Mouse (Mus musculus) G1E (cell line): ENCODE results near the gene Prdx2. TPM values are rescaled to one million over a fixed set of nuclear protein-coding genes. Genes with fewer than 3 reads are reported as not detected.
A peak's percentile ranks its signal among the peaks of the same experiment; 100 is the strongest.

Source experiments
- ATAC-seq: 2 replicates; pipeline ENCODE4 v1.8.0; 2016; ENCODE audit warnings: mild to moderate bottlenecking; ENCODE audit not compliant: insufficient number of reproducible peaks, poor library complexity, low FRiP score, severe bottlenecking; ENCODE audit errors: extremely low read depth
- DNase-seq: peaks from one replicate; pipeline ENCODE4 v3.0.0; 2012; ENCODE audit warnings: low spot score
- H3K27me3 ChIP-seq: 2 replicates; pipeline ENCODE4 v1.6.1; 2012; ENCODE audit warnings: mild to moderate bottlenecking, low read length, inconsistent platforms; ENCODE audit not compliant: insufficient read depth
- H3K36me3 ChIP-seq: replicated peaks from 2 replicates; pipeline ENCODE3; 2012; ENCODE audit warnings: mild to moderate bottlenecking, inconsistent platforms
- H3K4me1 ChIP-seq: 2 replicates; pipeline ENCODE4 v1.6.1; 2012; ENCODE audit warnings: low read depth, low read length, inconsistent platforms, mixed read lengths; ENCODE audit not compliant: insufficient read depth
- H3K4me3 ChIP-seq: 2 replicates; pipeline ENCODE4 v1.5.1; 2012; ENCODE audit warnings: low read depth, mild to moderate bottlenecking, inconsistent platforms, low read length, moderate library complexity, mixed read lengths
- H3K9me3 ChIP-seq: replicated peaks from 2 replicates; pipeline ENCODE4 v1.6.1; 2012; ENCODE audit warnings: inconsistent platforms
- CTCF ChIP-seq: IDR thresholded peaks from 2 replicates; pipeline ENCODE4 v1.5.1; 2012; ENCODE audit warnings: low read depth, low read length, inconsistent platforms, mixed read lengths
- GATA1 ChIP-seq: IDR thresholded peaks from 2 replicates; pipeline ENCODE4 v1.6.1; 2012; ENCODE audit warnings: borderline replicate concordance, low read length, inconsistent platforms, mixed read lengths
- GATA2 ChIP-seq: IDR thresholded peaks from 2 replicates; pipeline ENCODE4 v1.6.1; 2012; ENCODE audit warnings: low read depth, low read length, inconsistent platforms, borderline replicate concordance
- POLR2AphosphoS5 ChIP-seq: IDR thresholded peaks from 2 replicates; pipeline ENCODE4 v1.6.1; 2012; ENCODE audit warnings: low read depth, low read length, inconsistent platforms; ENCODE audit not compliant: insufficient replicate concordance
- TAL1 ChIP-seq: conservative IDR thresholded peaks from 2 replicates; pipeline ENCODE4 v1.6.1; 2012; ENCODE audit warnings: low read depth, low read length, inconsistent platforms, mixed read lengths
- polyA plus RNA-seq: library from polyadenylated mRNA; stranded (reverse); fragments of >175 nt; gene quantifications from 2 replicates; pipeline ENCODE4 v1.2.3, GENCODE M21; 2012
- total RNA-seq, 2 experiments: library from RNA; stranded (forward) in 1 of 2; stranded (reverse) in 1 of 2; fragments of 200-1000 nt in 1 of 2; fragments of >200 nt in 1 of 2; fragmentation: Nextera tagmentation in 1 of 2; gene quantifications; 2 replicates each; pipeline ENCODE4 v1.2.3; 2014 to 2017

Gene Prdx2
- total RNA-seq (2014; fragmentation: Nextera tagmentation): 134 and 185 TPM in 2 replicates
- 299 and 388 TPM in 2 replicates for total RNA-seq (2017)
- 19.6 and 86.4 TPM in 2 replicates for polyA plus RNA-seq

DNA sequence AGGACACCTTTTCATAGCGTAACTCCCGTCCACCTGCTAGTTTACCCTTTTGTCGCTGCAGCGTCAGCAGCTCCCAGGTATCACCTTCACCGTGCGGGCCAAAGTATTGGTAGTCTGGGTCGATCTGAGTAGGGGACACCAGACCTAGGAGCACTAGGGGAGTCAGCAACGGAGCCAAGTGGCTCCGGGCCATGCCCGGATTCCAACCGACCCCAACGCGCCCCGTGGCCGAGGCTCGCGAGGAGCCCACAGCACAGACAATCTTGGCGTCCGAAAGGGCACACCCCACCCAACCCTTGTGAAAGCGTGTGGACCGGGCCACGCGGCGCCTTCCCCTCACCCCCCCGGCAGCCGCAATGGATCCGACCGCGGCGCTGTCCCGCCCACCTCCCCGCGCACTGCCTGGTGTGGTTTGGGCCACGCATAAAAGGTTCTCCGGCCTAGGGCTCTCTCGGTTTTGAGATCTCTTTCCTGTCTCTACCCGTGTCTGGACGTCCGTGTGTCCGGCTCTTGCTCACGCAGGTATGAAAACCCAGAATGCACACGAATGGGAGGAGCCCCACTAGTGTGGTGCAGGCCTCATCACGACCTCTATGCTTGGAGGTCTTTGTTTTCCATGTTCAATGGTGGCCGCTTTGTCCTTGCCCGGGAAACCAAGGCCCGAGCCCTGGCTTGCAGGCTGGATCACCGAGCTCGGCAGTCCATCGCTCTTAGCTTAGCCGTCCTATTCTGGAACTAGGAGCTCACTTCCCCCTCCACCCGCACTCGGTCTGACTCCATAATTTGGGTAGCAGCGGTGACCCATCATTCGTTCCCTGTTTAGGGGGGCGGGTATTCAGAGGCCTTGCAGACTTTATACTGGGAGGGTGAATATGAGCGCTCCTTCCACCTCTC lies at the start of gene Prdx2, which contains the start of the genes Gm49661 and Rnaseh2a:
Gene Prdx2 (plus strand): TSS at position 347 of the 894 bp plus-strand sequence.
Gene Gm49661 (minus strand): TSS at position 193 of the 894 bp plus-strand sequence.
Gene Rnaseh2a (minus strand): TSS at position 527 of the 894 bp plus-strand sequence.
- peaks cover 54% of the 10 kb centered on the region for H3K36me3 ChIP-seq
- no peaks in the 10 kb centered on the region for H3K27me3 ChIP-seq
- H3K9me3 ChIP-seq: no peaks in the 10 kb centered on the region
- DNase-seq (no peak), ATAC-seq (no peak)
- TF ChIP-seq GATA1: no peak
- TF ChIP-seq GATA2: no peak
- TF ChIP-seq TAL1: no peak
- TF ChIP-seq CTCF: no peak
- TF ChIP-seq POLR2AphosphoS5: no peak
- H3K4me1 ChIP-seq: peaks cover 86% of the 10 kb centered on the region
- peak within 1 kb of the TSS; percentile 78 for H3K4me3 ChIP-seq

DNA sequence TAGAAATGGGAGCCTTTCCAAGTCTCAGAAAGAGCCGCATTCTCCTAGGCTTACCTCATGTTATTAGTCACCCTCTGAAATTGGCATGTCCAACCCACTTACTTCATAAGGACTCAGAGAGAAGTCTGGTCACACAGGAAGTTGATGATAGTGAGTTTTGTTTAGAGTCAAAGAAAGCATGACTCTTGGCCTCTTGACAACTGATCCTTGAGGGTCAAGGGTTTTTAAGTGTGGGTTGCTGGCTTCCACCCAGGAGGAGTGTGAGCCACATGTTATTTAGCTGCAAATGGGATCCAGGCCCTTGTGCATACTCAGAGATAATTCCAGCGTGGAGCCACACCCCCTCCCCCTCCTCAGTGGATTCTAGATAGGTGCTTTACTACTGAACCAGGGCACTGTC lies 47.8 kb upstream of the Prdx2 start:
- no peaks in the 10 kb centered on the region for H3K9me3 ChIP-seq
- H3K4me1 ChIP-seq: peaks cover 33% of the 10 kb centered on the region
- H3K4me3 ChIP-seq: no peak overlapping the region
- TF ChIP-seq POLR2AphosphoS5 (no peak), GATA1 (no peak), TAL1 (no peak), GATA2 (no peak), CTCF (no peak)
- no peaks in the 10 kb centered on the region for H3K27me3 ChIP-seq
- ATAC-seq (no peak), DNase-seq (no peak)
- peaks cover 70% of the 10 kb centered on the region for H3K36me3 ChIP-seq

DNA sequence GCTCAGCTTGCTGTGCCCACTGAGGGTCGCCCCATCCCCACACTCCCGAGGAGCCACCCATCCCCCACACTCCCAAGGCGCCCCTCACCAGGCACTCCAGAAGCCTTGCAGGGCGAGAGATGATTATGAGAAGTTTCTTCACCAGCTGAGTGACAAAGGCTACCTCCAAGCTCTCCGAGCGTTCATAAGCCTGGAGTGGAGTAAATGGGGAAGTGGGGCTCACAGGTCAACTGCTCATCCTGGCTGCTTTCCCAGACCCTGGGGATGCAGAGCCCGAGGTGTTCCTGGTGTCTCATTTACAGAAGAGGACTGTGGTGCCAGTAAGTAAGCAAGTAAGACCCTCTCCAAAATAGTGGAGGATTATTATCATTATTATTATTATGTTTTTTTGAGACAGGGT lies 43.8 kb upstream of the Prdx2 start:
- ATAC-seq: no peak
- peaks cover 40% of the 10 kb centered on the region for H3K4me1 ChIP-seq
- no peak for TF ChIP-seq GATA2
- no peak for TF ChIP-seq GATA1
- TF ChIP-seq TAL1: no peak
- TF ChIP-seq POLR2AphosphoS5: no peak
- no peak for TF ChIP-seq CTCF
- H3K36me3 ChIP-seq: peaks cover 30% of the 10 kb centered on the region
- H3K4me3 ChIP-seq: no peak overlapping the region
- no peak for DNase-seq
- no peaks in the 10 kb centered on the region for H3K9me3 ChIP-seq
- peaks cover 28% of the 10 kb centered on the region for H3K27me3 ChIP-seq

DNA sequence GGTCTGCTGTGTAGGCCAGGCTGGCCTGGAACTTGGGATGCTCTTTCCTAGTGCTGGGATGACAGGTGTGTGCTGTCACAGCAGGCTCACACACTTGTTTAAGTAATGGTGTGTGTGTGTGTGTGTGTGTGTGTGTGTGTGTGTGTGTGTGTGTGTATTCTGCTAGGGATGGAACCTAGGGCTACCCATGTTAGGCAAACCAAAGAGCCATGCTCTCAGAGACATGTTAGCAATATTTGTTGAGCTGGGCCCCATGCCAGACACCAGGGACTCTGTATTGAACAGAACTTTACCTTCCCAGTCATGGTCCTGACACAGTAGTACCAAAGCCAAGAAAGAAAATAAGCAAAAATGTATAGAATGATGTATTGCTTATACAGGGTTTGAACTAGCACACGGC lies 41.9 kb upstream of the Prdx2 start:
- peaks cover 35% of the 10 kb centered on the region for H3K27me3 ChIP-seq
- TF ChIP-seq GATA2 (no peak), TAL1 (no peak), CTCF (no peak), POLR2AphosphoS5 (no peak), GATA1 (no peak)
- H3K4me3 ChIP-seq: no peak overlapping the region
- H3K9me3 ChIP-seq: no peaks in the 10 kb centered on the region
- H3K36me3 ChIP-seq: peaks cover 12% of the 10 kb centered on the region
- H3K4me1 ChIP-seq: peaks cover 39% of the 10 kb centered on the region
- DNase-seq (no peak), ATAC-seq (no peak)

DNA sequence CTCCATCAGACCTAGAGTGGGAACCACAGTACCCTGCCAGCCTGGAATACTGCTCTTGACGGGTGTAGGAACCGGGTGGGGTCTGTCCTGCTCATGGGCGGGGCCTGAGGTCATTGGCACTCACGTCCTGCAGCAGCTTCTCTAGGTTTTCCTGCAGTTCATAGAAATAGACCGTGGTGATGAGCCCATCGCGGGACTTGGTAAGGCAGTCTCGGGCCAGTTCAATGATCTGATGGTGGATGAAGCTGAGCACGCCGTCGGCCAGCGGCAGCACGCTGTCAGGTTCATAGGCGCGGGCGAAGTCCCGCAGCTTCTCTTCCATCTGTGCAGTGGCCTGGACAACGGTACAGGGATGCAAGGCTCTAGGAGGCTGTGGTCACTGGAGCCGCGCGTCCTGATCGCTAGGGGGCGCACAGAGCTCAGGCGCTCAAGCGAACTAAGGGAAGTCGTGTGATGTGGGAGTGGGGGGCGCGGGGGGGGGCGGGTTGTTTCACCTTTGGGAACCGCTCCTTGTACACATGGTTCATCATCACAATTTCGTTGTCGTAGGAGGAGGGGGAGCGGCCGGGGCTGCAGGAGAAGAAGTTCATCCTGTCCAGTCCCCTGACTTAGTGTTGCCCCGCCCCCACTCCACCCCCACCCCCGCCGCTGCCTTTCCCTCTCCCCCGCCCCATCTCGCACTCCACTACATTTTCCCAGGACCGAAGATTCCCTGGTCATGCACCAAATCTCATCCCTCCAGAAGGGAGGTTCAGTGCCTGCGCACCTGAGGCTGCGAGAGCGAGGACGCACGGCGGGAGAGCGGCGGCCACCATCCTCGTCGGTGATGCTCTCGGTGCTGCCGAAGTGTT lies 40.7 kb upstream of the Prdx2 start:
- peak; percentile 54 for TF ChIP-seq CTCF
- no peak for TF ChIP-seq GATA1
- peaks cover 6% of the 10 kb centered on the region for H3K36me3 ChIP-seq
- no peaks in the 10 kb centered on the region for H3K9me3 ChIP-seq
- DNase-seq (peak; percentile 55), ATAC-seq (no peak)
- peaks cover 36% of the 10 kb centered on the region for H3K4me1 ChIP-seq
- H3K4me3 ChIP-seq: no peak overlapping the region; the same call in 1 of the 2 replicates
- peaks cover 38% of the 10 kb centered on the region for H3K27me3 ChIP-seq

DNA sequence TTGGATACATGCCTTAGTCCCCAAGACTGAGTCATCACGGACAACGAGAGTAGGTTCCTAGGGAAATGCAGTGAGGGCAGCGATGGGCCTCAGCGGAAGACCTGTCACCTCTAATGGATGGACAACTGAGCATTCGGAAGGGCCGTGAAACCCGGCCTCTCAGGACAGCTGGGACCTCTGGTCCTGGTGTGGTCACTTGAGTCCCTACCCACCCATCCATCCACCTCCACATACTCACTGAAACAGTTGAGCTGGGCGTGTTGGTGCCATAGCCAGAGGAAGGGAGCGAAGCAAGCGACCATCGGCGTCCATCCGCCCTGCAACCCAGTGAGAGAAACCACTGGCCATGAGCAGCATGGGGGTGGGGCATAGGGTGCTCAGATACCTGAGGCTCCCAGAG lies 38.8 kb upstream of the Prdx2 start:
- DNase-seq (no peak), ATAC-seq (no peak)
- no peaks in the 10 kb centered on the region for H3K9me3 ChIP-seq
- H3K4me1 ChIP-seq: peaks cover 35% of the 10 kb centered on the region
- TF ChIP-seq TAL1: no peak
- no peak overlapping the region for H3K4me3 ChIP-seq
- no peaks in the 10 kb centered on the region for H3K36me3 ChIP-seq
- H3K27me3 ChIP-seq: peaks cover 56% of the 10 kb centered on the region
